Mouse (Mus musculus): ENCODE measurements around the gene Ndufc2. TPM values are rescaled to one million over a fixed set of nuclear protein-coding genes. Genes with fewer than 3 reads are reported as not detected.

The Ndufc2 gene
- 365 and 384 TPM in 2 replicates for polyA plus RNA-seq (2016; fragmentation: Nextera tagmentation; extraction: Ambion mirVana)

DNA sequence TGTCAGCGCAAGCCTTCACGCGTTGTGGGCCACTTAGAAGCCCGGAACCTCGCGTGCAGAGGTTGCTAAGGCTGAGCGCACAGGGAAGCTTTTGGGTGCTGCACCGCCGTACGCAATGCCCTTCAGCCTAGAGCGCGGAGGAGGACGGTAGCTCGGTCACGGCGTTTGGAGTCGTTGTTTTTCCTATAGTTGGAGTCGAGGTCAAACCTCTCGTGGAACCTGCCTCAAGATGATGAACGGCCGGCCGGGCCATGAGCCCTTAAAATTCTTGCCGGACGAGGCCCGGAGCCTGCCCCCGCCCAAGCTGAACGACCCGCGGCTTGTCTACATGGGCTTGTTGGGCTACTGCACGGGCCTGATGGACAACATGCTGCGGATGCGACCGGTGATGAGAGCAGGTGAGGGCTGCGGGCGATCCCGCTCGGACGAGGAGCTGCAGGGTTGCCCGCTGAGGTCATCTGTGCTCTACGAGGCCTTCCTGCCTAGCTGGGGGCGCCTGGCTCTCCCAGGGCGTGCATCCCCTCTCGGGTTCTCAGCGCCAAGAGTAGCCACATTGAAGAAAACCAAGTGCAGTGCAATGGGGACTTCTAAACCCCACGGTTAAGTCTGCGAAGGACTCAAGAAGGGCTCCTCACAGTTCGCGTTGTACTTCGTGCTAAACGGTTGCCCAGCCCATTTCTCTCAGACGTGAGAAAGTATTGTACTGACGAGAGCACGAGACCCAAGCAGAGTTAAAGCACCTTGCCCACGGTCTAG, at the start of gene Ndufc2:
Ndufc2 (plus strand) TSS at position 44 of the 756 bp plus-strand sequence.
- Histone ChIP-seq H3K36me3 (peaks cover 25% of the 10 kb centered on the region), H3K27ac (peak within 1 kb of the TSS; percentile 79), H3K4me3 (replicated peaks) (peak within 1 kb of the TSS; percentile 74), H3K27me3 (no peaks in the 10 kb centered on the region), H3K9ac (replicated peaks) (peak within 1 kb of the TSS; percentile 94), H3K9me3 (peaks cover 8% of the 10 kb centered on the region), H3K4me2 (peak within 1 kb of the TSS; percentile 74), H3K4me1 (replicated peaks) (peaks cover 13% of the 10 kb centered on the region)
- WGBS = under 1% methylated on average over 54 of the region's 54 CpGs
- ATAC-seq (ENCODE audit: insufficient number of reproducible peaks, insufficient read depth, low FRiP score, low TSS enrichment, low read depth) = peak; percentile 86

DNA sequence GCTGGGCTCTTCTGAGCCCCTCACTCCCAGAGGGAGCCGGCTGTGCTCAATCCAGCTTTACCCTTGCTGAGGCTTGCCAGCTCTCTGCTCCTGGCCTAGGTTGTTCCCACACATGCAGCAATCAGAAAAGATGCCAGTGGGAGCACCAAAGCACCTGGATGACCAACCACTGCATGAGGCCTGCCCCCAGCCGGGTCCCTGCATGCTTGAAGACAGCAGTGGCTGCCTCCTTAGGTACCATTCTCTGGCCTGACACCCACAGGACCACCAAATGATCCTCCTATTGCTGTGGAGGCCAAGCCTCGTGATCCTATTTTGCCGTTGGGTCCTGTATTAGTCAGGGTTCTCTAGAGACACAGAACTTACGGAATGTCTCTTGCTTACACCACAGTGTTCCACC, 48.9 kb upstream of the Ndufc2 start:
- peaks cover 10% of the 10 kb centered on the region; the same call in 1 of the 2 replicates for H3K36me3 ChIP-seq
- 78% methylated on average over 5 of the region's 5 CpGs for WGBS
- no peaks in the 10 kb centered on the region for H3K9me3 ChIP-seq
- ATAC-seq (ENCODE audit: insufficient number of reproducible peaks, insufficient read depth, low FRiP score, low TSS enrichment, low read depth) = no peak
- H3K9ac ChIP-seq (replicated peaks) = no peak overlapping the region
- H3K4me2 ChIP-seq = no peak overlapping the region
- H3K4me1 ChIP-seq (replicated peaks) = 0 out of 2 replicates have a peak, but pooled peaks cover 2% of the 10 kb centered on the region
- H3K27me3 ChIP-seq = no peaks in the 10 kb centered on the region
- no peak overlapping the region for H3K4me3 ChIP-seq (replicated peaks)
- H3K27ac ChIP-seq = no peak overlapping the region

DNA sequence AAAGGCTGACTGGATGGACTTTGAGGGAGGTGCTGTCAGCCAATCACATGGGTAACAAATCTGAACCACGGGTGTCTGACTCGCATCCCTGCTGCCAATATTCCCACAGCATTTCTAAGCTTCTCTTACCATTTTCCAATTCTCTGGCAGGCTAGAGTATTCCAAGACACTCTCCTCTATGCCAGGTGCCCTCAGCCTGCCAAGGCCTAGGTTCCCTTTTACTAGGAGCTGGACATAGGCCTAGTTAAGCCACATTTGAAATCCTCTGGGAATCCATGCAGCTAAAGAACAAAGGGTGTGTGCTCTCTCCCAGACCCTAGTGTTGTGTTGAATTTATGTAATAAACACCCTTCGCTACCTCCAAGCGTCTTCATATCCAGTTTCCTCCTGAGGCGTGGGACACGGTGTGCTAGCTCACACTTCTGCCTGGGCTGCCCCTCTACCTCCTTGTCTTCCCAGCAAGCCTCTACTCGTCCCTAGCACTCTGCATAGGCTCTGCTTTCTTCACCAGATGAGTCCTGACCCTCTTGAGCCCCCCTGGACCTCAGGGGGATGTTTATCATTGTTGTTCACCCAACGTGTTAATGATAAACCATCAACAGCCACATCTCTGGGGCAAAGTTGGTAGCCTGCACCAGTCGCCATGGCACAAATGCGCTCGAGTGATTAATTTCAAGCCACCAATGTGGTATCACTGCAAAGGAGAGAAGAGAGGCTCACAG, 47.9 kb upstream of the Ndufc2 start:
- Histone ChIP-seq H3K4me2 (no peak overlapping the region), H3K27ac (no peak overlapping the region), H3K4me1 (replicated peaks) (0 out of 2 replicates have a peak, but pooled peaks cover 2% of the 10 kb centered on the region), H3K4me3 (replicated peaks) (no peak overlapping the region), H3K9ac (replicated peaks) (no peak overlapping the region), H3K36me3 (peaks cover 10% of the 10 kb centered on the region; the same call in 1 of the 2 replicates), H3K9me3 (no peaks in the 10 kb centered on the region), H3K27me3 (no peaks in the 10 kb centered on the region)
- WGBS = 85% methylated on average over 11 of the region's 11 CpGs
- no peak for ATAC-seq (ENCODE audit: insufficient number of reproducible peaks, insufficient read depth, low FRiP score, low TSS enrichment, low read depth)

DNA sequence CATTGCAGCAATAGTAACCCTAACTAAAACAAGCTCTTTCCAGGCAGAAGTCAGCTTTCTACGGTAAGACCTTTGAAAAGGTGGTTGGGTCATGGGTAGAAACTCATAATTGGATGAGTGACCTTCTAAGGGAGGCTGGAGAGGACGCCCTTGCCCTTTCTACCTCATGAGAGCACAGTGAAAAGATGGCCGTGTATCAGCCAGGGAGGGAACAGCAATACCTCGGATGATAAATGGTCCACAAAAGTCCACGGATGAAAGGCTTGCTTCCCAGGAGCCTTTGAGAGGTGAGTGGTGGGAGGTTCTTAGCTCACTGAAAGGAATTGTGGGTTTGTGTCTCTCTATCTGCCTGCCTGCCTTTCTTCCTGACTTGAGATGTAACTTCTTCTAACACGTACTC, 46.4 kb upstream of the Ndufc2 start:
- 0 out of 2 replicates have a peak, but pooled peaks cover 2% of the 10 kb centered on the region for H3K4me1 ChIP-seq (replicated peaks)
- H3K9me3 ChIP-seq = no peaks in the 10 kb centered on the region
- H3K4me2 ChIP-seq = no peak overlapping the region
- H3K36me3 ChIP-seq = 0 out of 2 replicates have a peak, but pooled peaks cover 3% of the 10 kb centered on the region
- H3K27ac ChIP-seq = no peak overlapping the region
- no peaks in the 10 kb centered on the region for H3K27me3 ChIP-seq
- ATAC-seq (ENCODE audit: insufficient number of reproducible peaks, insufficient read depth, low FRiP score, low TSS enrichment, low read depth) = no peak
- WGBS = 89% methylated on average over 6 of the region's 6 CpGs
- H3K9ac ChIP-seq (replicated peaks) = no peak overlapping the region
- H3K4me3 ChIP-seq (replicated peaks) = no peak overlapping the region

DNA sequence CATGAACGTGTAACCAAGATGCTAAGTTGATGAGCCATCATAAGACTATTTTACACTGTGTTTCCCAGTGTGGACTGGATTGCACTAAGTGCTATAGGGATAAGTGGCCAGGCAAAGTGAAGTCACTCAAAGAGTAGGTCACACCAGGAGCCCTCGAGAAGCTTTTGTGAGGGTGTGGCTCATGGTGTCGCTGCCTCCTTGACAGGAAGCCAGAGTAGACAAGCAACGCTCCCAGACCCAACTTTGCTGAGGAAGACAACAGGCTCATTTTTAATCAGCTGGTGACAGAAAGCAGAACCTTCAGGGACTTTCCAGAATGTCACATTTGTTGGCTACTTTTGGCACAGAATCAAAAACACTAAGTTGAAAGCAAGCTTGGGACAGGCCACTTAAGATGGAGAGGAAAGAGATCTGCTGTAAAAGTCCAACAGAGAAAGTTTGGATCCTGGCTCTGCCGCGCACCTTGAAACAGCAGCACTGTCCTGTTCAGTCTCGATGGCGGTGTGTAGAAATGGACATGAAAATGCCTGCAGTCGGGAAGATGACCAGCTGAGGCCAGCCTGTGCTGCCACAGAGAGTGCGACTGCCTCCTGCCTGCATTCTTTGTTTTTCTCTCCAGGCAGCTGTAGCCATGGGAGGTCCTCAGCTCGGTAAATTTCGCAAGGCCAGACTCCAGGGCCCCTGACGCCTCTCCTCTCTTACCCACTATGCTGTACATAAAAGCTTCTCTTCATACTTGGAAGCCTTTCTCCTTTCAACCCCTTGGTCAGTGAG, 44.5 kb upstream of the Ndufc2 start:
- WGBS = 44% methylated on average over 13 of the region's 13 CpGs
- Histone ChIP-seq H3K36me3 (no peaks in the 10 kb centered on the region), H3K4me3 (replicated peaks) (no peak overlapping the region), H3K9me3 (no peaks in the 10 kb centered on the region), H3K4me2 (no peak overlapping the region), H3K27ac (no peak overlapping the region), H3K4me1 (replicated peaks) (0 out of 2 replicates have a peak, but pooled peaks cover 2% of the 10 kb centered on the region), H3K27me3 (no peaks in the 10 kb centered on the region), H3K9ac (replicated peaks) (no peak overlapping the region)
- ATAC-seq (ENCODE audit: insufficient number of reproducible peaks, insufficient read depth, low FRiP score, low TSS enrichment, low read depth) = peak; percentile 26; the same call in 1 of the 2 replicates

DNA sequence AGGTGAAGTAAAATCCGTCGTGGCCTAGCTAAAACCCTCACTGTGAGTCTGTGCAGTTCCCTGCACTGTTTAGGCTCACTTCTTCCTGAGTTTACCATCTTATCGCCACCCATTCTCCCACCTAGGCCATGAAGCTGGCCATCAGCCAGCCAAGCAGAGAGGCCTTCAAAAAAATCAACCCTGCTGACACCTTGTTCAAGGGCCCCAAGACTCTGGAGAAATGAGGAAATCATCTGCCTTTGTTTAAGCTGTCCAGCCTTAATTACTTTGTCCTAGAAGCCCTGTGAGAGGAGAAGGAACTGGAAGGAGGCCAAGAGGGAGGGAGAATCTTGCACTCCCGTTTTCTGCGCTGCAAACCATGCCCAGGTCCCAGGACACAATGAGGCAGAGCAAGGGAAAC, 43.5 kb upstream of the Ndufc2 start:
- WGBS = 87% methylated on average over 5 of the region's 5 CpGs
- H3K36me3 ChIP-seq = no peaks in the 10 kb centered on the region
- H3K9me3 ChIP-seq = no peaks in the 10 kb centered on the region
- H3K9ac ChIP-seq (replicated peaks) = no peak overlapping the region
- H3K27me3 ChIP-seq = no peaks in the 10 kb centered on the region
- no peak overlapping the region for H3K27ac ChIP-seq
- H3K4me3 ChIP-seq (replicated peaks) = no peak overlapping the region
- 0 out of 2 replicates have a peak, but pooled peaks cover 2% of the 10 kb centered on the region for H3K4me1 ChIP-seq (replicated peaks)
- ATAC-seq (ENCODE audit: insufficient number of reproducible peaks, insufficient read depth, low FRiP score, low TSS enrichment, low read depth) = no peak
- H3K4me2 ChIP-seq = no peak overlapping the region

DNA sequence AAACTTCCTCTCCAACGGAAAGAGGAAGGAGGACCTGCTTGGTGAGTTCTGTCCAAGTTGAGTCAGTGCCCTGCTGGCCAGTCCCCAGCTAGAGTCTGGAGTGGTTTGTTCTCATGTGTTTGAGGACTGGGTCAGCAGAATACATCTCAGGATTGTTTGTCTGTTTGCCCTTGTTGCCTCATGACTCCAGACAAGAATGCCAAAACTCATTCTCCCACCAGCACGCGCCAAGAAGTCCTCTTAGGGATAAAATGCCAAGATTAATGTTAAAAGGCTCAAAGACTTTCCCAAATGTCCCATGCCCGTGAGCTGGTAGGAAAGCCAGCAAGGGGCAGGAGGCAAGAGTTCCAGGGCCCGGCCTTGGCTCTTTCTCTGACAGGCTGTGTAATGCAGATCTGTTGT, 42.9 kb upstream of the Ndufc2 start:
- no peaks in the 10 kb centered on the region for H3K36me3 ChIP-seq
- H3K9me3 ChIP-seq = no peaks in the 10 kb centered on the region
- H3K27ac ChIP-seq = no peak overlapping the region
- H3K4me3 ChIP-seq (replicated peaks) = no peak overlapping the region
- ATAC-seq (ENCODE audit: insufficient number of reproducible peaks, insufficient read depth, low FRiP score, low TSS enrichment, low read depth) = no peak
- H3K4me2 ChIP-seq = no peak overlapping the region
- 81% methylated on average over 5 of the region's 5 CpGs for WGBS
- no peaks in the 10 kb centered on the region for H3K27me3 ChIP-seq
- H3K9ac ChIP-seq (replicated peaks) = no peak overlapping the region
- H3K4me1 ChIP-seq (replicated peaks) = 0 out of 2 replicates have a peak, but pooled peaks cover 2% of the 10 kb centered on the region

DNA sequence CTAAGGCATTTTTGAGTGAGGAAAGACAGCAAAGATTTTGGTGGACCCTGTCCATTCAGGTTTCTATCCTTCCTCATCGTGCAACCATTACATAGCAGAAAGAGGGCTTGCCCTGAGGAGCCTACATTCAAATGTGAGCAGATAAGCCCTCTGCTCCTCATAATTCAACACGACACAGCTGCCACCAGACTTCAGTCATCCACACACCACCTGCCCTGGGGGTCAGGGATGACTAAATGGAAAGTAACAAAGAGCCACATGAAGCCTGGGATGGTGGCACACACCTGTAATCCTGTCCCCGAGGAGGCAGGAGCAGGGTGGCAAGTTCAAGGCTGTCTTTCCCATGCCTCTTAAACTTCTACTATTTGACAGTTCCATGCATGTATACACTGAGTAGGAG, 42.0 kb upstream of the Ndufc2 start:
- Histone ChIP-seq H3K4me3 (replicated peaks) (no peak overlapping the region), H3K27me3 (no peaks in the 10 kb centered on the region), H3K9ac (replicated peaks) (no peak overlapping the region), H3K4me2 (no peak overlapping the region), H3K9me3 (no peaks in the 10 kb centered on the region), H3K27ac (no peak overlapping the region), H3K36me3 (no peaks in the 10 kb centered on the region), H3K4me1 (replicated peaks) (0 out of 2 replicates have a peak, but pooled peaks cover 2% of the 10 kb centered on the region)
- ATAC-seq (ENCODE audit: insufficient number of reproducible peaks, insufficient read depth, low FRiP score, low TSS enrichment, low read depth) = no peak
- WGBS = 72% methylated on average over 3 of the region's 3 CpGs

DNA sequence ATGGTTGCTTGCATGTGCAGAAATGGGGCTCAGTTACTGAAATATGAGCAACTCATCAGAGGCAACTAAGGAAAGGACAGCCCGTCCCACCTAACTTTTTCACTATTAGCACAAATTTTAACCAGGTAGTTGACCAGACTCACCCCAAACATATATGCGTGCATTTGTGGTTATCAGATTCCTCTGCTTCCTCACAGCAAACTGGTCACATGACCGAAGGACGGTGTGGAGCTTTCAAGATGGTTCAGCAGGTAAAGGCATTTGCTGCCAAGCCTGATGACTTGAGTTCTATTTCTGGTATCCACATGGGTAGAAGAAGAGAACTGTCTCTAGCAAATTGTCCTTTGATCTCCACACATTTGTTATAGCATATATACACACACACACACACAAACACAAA, 41.5 kb upstream of the Ndufc2 start:
- no peaks in the 10 kb centered on the region for H3K27me3 ChIP-seq
- no peak overlapping the region for H3K4me3 ChIP-seq (replicated peaks)
- H3K27ac ChIP-seq = no peak overlapping the region
- H3K36me3 ChIP-seq = no peaks in the 10 kb centered on the region
- H3K4me1 ChIP-seq (replicated peaks) = 0 out of 2 replicates have a peak, but pooled peaks cover 2% of the 10 kb centered on the region
- H3K9me3 ChIP-seq = no peaks in the 10 kb centered on the region
- H3K9ac ChIP-seq (replicated peaks) = no peak overlapping the region
- H3K4me2 ChIP-seq = no peak overlapping the region
- ATAC-seq (ENCODE audit: insufficient number of reproducible peaks, insufficient read depth, low FRiP score, low TSS enrichment, low read depth) = no peak
- WGBS = 89% methylated on average over 4 of the region's 4 CpGs

DNA sequence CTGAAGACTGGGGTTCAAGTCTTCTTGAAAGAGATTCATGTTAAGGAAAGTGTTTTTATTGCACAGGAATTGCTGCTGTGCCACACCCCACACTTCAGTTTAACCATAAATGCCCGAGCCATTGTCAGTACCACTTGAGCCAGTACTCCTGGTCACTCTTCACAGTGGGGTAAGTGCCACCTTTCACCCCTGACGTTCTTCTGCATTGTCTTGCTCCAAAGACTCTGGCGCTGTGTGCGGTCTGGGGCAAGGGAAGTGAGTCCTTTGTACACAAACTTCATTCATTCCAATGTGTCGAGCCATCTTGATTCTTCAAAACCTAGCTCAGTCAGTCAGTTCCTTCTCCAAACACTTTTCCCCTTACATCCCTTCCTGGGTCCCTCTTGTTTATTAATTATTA, 39.6 kb upstream of the Ndufc2 start:
- 77% methylated on average over 5 of the region's 5 CpGs for WGBS
- no peak overlapping the region for H3K27ac ChIP-seq
- 0 out of 2 replicates have a peak, but pooled peaks cover 2% of the 10 kb centered on the region for H3K4me1 ChIP-seq (replicated peaks)
- no peaks in the 10 kb centered on the region for H3K9me3 ChIP-seq
- H3K4me2 ChIP-seq = no peak overlapping the region
- no peak overlapping the region for H3K4me3 ChIP-seq (replicated peaks)
- no peaks in the 10 kb centered on the region for H3K27me3 ChIP-seq
- H3K9ac ChIP-seq (replicated peaks) = no peak overlapping the region
- H3K36me3 ChIP-seq = no peaks in the 10 kb centered on the region
- ATAC-seq (ENCODE audit: insufficient number of reproducible peaks, insufficient read depth, low FRiP score, low TSS enrichment, low read depth) = no peak

DNA sequence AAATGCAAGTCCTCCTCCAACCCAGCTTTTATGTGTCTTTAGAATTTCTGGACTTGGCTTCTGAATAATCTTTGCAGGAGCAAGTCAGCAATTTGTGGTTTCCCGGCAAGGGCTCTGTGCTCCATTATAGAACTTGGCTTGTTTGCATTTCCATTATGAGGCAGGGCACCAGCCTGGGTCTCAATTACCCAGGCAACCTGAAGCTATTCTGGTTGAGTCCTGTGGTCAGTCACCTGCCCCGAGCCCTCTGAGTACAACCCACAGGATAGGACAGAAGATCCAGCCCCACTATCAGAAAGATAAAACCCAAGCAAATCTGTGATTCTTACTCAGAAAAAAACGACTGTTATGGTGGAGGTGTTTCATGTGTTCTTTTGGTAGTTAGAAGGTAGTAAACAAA, 38.8 kb upstream of the Ndufc2 start:
- WGBS = 65% methylated on average over 3 of the region's 3 CpGs
- H3K4me3 ChIP-seq (replicated peaks) = no peak overlapping the region
- H3K4me1 ChIP-seq (replicated peaks) = no peaks in the 10 kb centered on the region
- no peaks in the 10 kb centered on the region for H3K36me3 ChIP-seq
- no peak for ATAC-seq (ENCODE audit: insufficient number of reproducible peaks, insufficient read depth, low FRiP score, low TSS enrichment, low read depth)
- no peak overlapping the region for H3K27ac ChIP-seq
- H3K4me2 ChIP-seq = no peak overlapping the region
- no peak overlapping the region for H3K9ac ChIP-seq (replicated peaks)
- H3K9me3 ChIP-seq = no peaks in the 10 kb centered on the region
- no peaks in the 10 kb centered on the region for H3K27me3 ChIP-seq

All from limb, embryonic 12.5 days (tissue).